Mouse (Mus musculus): ENCODE data around the gene Arf1. TPM values are rescaled to one million over a fixed set of nuclear protein-coding genes. Genes with fewer than 3 reads are reported as not detected.

The Arf1 gene
- polyA plus RNA-seq, 1 experiment from 2014 or later: 622 TPM

Other genes starting within 250 kb of the Arf1 start
- 0.22 and 0.44 TPM in 2 replicates for gene Obscn, start 91.9 kb downstream of the Arf1 start, polyA plus RNA-seq (2015; fragmentation: Nextera tagmentation; extraction: Ambion mirVana)
- gene Iba57, start 64.5 kb downstream of the Arf1 start, polyA plus RNA-seq (2015; fragmentation: Nextera tagmentation; extraction: Ambion mirVana): 6.2 and 7.3 TPM in 2 replicates
- gene Gjc2, start 45.1 kb downstream of the Arf1 start, polyA plus RNA-seq (2015; fragmentation: Nextera tagmentation; extraction: Ambion mirVana): 0.14 and 0.17 TPM in 2 replicates
- gene Guk1, start 36.1 kb downstream of the Arf1 start, polyA plus RNA-seq (2015; fragmentation: Nextera tagmentation; extraction: Ambion mirVana): 177 and 182 TPM in 2 replicates
- 92.9 and 96.8 TPM in 2 replicates for gene Mrpl55, start 25.8 kb downstream of the Arf1 start, polyA plus RNA-seq (2015; fragmentation: Nextera tagmentation; extraction: Ambion mirVana)
- gene 2310033P09Rik, start 19.9 kb downstream of the Arf1 start, polyA plus RNA-seq (2015; fragmentation: Nextera tagmentation; extraction: Ambion mirVana): 30.0 and 32.9 TPM in 2 replicates
- gene Wnt3a, start 62.5 kb upstream of the Arf1 start, polyA plus RNA-seq (2015; fragmentation: Nextera tagmentation; extraction: Ambion mirVana): 1.4 and 4.1 TPM in 2 replicates
- 3.6 and 5.0 TPM in 2 replicates for gene Wnt9a, start 78.7 kb upstream of the Arf1 start, polyA plus RNA-seq (2015; fragmentation: Nextera tagmentation; extraction: Ambion mirVana)
- gene Prss38, start 147.4 kb upstream of the Arf1 start, polyA plus RNA-seq (2015; fragmentation: Nextera tagmentation; extraction: Ambion mirVana): not detected in 2 replicates
- gene Jmjd4, start 221.8 kb upstream of the Arf1 start, polyA plus RNA-seq (2015; fragmentation: Nextera tagmentation; extraction: Ambion mirVana): 14.3 and 15.2 TPM in 2 replicates
- gene Snap47, start 222.9 kb upstream of the Arf1 start, polyA plus RNA-seq (2015; fragmentation: Nextera tagmentation; extraction: Ambion mirVana): 448 and 460 TPM in 2 replicates
- 12.7 and 13.2 TPM in 2 replicates for gene Zfp867, start 244.2 kb upstream of the Arf1 start, polyA plus RNA-seq (2015; fragmentation: Nextera tagmentation; extraction: Ambion mirVana)